Mouse (Mus musculus): ENCODE measurements around the gene Tet3. TPM values are rescaled to one million over a fixed set of nuclear protein-coding genes. Genes with fewer than 3 reads are reported as not detected.
A peak's percentile ranks its signal among the peaks of the same experiment; 100 is the strongest.

Tet3 gene
- polyA plus RNA-seq, 1 experiment from 2014 or later, result 11.4 TPM

GRCm38 (mm10) chr6:83423400-83424052 lies 35.4 kb downstream of the Tet3 start:
- no peak overlapping the region for H3K4me2 ChIP-seq
- H3K4me3 ChIP-seq (replicated peaks), result no peak overlapping the region
- peaks cover 15% of the 10 kb centered on the region for H3K36me3 ChIP-seq (replicated peaks)
- 70% methylated on average over 8 of the region's 8 CpGs for WGBS (ENCODE audit: insufficient replicate concordance)
- ATAC-seq (ENCODE audit: insufficient read depth), result no peak
- no peaks in the 10 kb centered on the region for H3K27me3 ChIP-seq
- no peak overlapping the region for H3K9ac ChIP-seq
- peaks cover 23% of the 10 kb centered on the region for H3K4me1 ChIP-seq (replicated peaks)
- H3K27ac ChIP-seq (replicated peaks), result no peak overlapping the region
- no peaks in the 10 kb centered on the region for H3K9me3 ChIP-seq (replicated peaks)

GRCm38 (mm10) chr6:83421866-83422649 lies 36.8 kb downstream of the Tet3 start:
- no peaks in the 10 kb centered on the region for H3K9me3 ChIP-seq (replicated peaks)
- H3K27me3 ChIP-seq, result no peaks in the 10 kb centered on the region
- peaks cover 24% of the 10 kb centered on the region for H3K4me1 ChIP-seq (replicated peaks)
- 0 out of 2 replicates have a peak, but pooled peaks have one; percentile 32 for ATAC-seq (ENCODE audit: insufficient read depth)
- H3K9ac ChIP-seq, result no peak overlapping the region
- 63% methylated on average over 11 of the region's 11 CpGs for WGBS (ENCODE audit: insufficient replicate concordance)
- H3K4me3 ChIP-seq (replicated peaks), result no peak overlapping the region
- no peak overlapping the region for H3K4me2 ChIP-seq
- H3K36me3 ChIP-seq (replicated peaks), result peaks cover 7% of the 10 kb centered on the region
- 0 out of 2 replicates have a peak overlapping the region, but pooled peaks have one; percentile 24 for H3K27ac ChIP-seq (replicated peaks)

GRCm38 (mm10) chr6:83419516-83419915 lies 39.4 kb downstream of the Tet3 start:
- 75% methylated on average over 3 of the region's 3 CpGs for WGBS (ENCODE audit: insufficient replicate concordance)
- Histone ChIP-seq H3K4me2 (no peak overlapping the region), H3K9ac (no peak overlapping the region), H3K27me3 (no peaks in the 10 kb centered on the region), H3K36me3 (replicated peaks) (peaks cover under 1% of the 10 kb centered on the region), H3K4me3 (replicated peaks) (no peak overlapping the region), H3K9me3 (replicated peaks) (no peaks in the 10 kb centered on the region), H3K4me1 (replicated peaks) (peaks cover 39% of the 10 kb centered on the region), H3K27ac (replicated peaks) (no peak overlapping the region)
- ATAC-seq (ENCODE audit: insufficient read depth), result no peak

- Histone ChIP-seq H3K4me3 (replicated peaks) (no peak overlapping the region), H3K27me3 (no peaks in the 10 kb centered on the region), H3K9ac (no peak overlapping the region), H3K9me3 (replicated peaks) (no peaks in the 10 kb centered on the region), H3K4me1 (replicated peaks) (peaks cover 44% of the 10 kb centered on the region), H3K4me2 (no peak overlapping the region), H3K36me3 (replicated peaks) (peaks cover 7% of the 10 kb centered on the region; the same call in 1 of the 2 replicates), H3K27ac (replicated peaks) (no peak overlapping the region)
- 65% methylated on average over 3 of the region's 3 CpGs for WGBS (ENCODE audit: insufficient replicate concordance)
- ATAC-seq (ENCODE audit: insufficient read depth), result no peak
Observed at GRCm38 (mm10) chr6:83417531-83417930, 41.4 kb downstream of the Tet3 start.

GRCm38 (mm10) chr6:83417104-83417502 lies 41.8 kb downstream of the Tet3 start:
- 81% methylated on average over 2 of the region's 2 CpGs for WGBS (ENCODE audit: insufficient replicate concordance)
- no peak overlapping the region for H3K27ac ChIP-seq (replicated peaks)
- H3K36me3 ChIP-seq (replicated peaks), result peaks cover 7% of the 10 kb centered on the region; the same call in 1 of the 2 replicates
- no peak overlapping the region for H3K9ac ChIP-seq
- H3K9me3 ChIP-seq (replicated peaks), result no peaks in the 10 kb centered on the region
- no peak overlapping the region for H3K4me3 ChIP-seq (replicated peaks)
- no peak overlapping the region for H3K4me2 ChIP-seq
- H3K4me1 ChIP-seq (replicated peaks), result peaks cover 44% of the 10 kb centered on the region
- H3K27me3 ChIP-seq, result no peaks in the 10 kb centered on the region
- ATAC-seq (ENCODE audit: insufficient read depth), result no peak

GRCm38 (mm10) chr6:83416261-83417103 lies 42.4 kb downstream of the Tet3 start:
- no peak overlapping the region for H3K4me2 ChIP-seq
- no peak overlapping the region for H3K9ac ChIP-seq
- WGBS (ENCODE audit: insufficient replicate concordance), result 69% methylated on average over 3 of the region's 3 CpGs
- no peaks in the 10 kb centered on the region for H3K27me3 ChIP-seq
- H3K4me1 ChIP-seq (replicated peaks), result peaks cover 45% of the 10 kb centered on the region
- no peak for ATAC-seq (ENCODE audit: insufficient read depth)
- H3K4me3 ChIP-seq (replicated peaks), result no peak overlapping the region
- H3K36me3 ChIP-seq (replicated peaks), result peaks cover 7% of the 10 kb centered on the region; the same call in 1 of the 2 replicates
- no peaks in the 10 kb centered on the region for H3K9me3 ChIP-seq (replicated peaks)
- 0 out of 2 replicates have a peak overlapping the region, but pooled peaks have one; percentile 38 for H3K27ac ChIP-seq (replicated peaks)

GRCm38 (mm10) chr6:83415356-83415940 lies 43.4 kb downstream of the Tet3 start:
- Histone ChIP-seq H3K9me3 (replicated peaks) (no peaks in the 10 kb centered on the region), H3K27me3 (no peaks in the 10 kb centered on the region), H3K27ac (replicated peaks) (no peak overlapping the region), H3K4me3 (replicated peaks) (no peak overlapping the region), H3K9ac (no peak overlapping the region), H3K4me2 (no peak overlapping the region), H3K36me3 (replicated peaks) (0 out of 2 replicates have a peak, but pooled peaks cover 7% of the 10 kb centered on the region), H3K4me1 (replicated peaks) (peaks cover 56% of the 10 kb centered on the region)
- WGBS (ENCODE audit: insufficient replicate concordance), result 67% methylated on average over 12 of the region's 12 CpGs
- no peak for ATAC-seq (ENCODE audit: insufficient read depth)

GRCm38 (mm10) chr6:83414601-83415355 lies 44.1 kb downstream of the Tet3 start:
- H3K4me1 ChIP-seq (replicated peaks), result peaks cover 62% of the 10 kb centered on the region
- no peak for ATAC-seq (ENCODE audit: insufficient read depth)
- H3K4me2 ChIP-seq, result no peak overlapping the region
- H3K4me3 ChIP-seq (replicated peaks), result no peak overlapping the region
- 0 out of 2 replicates have a peak, but pooled peaks cover 7% of the 10 kb centered on the region for H3K36me3 ChIP-seq (replicated peaks)
- no peaks in the 10 kb centered on the region for H3K27me3 ChIP-seq
- no peaks in the 10 kb centered on the region for H3K9me3 ChIP-seq (replicated peaks)
- no peak overlapping the region for H3K9ac ChIP-seq
- no peak overlapping the region for H3K27ac ChIP-seq (replicated peaks)
- 83% methylated on average over 9 of the region's 9 CpGs for WGBS (ENCODE audit: insufficient replicate concordance)

- H3K4me3 ChIP-seq (replicated peaks), result no peak overlapping the region
- H3K27me3 ChIP-seq, result no peaks in the 10 kb centered on the region
- 76% methylated on average over 1 of the region's 1 CpGs for WGBS (ENCODE audit: insufficient replicate concordance)
- no peak overlapping the region for H3K27ac ChIP-seq (replicated peaks)
- H3K4me1 ChIP-seq (replicated peaks), result peaks cover 73% of the 10 kb centered on the region
- H3K9ac ChIP-seq, result no peak overlapping the region
- no peak overlapping the region for H3K4me2 ChIP-seq
- no peaks in the 10 kb centered on the region for H3K9me3 ChIP-seq (replicated peaks)
- 0 out of 2 replicates have a peak, but pooled peaks cover 7% of the 10 kb centered on the region for H3K36me3 ChIP-seq (replicated peaks)
- no peak for ATAC-seq (ENCODE audit: insufficient read depth)
Observed at GRCm38 (mm10) chr6:83413686-83414085, 45.2 kb downstream of the Tet3 start.

GRCm38 (mm10) chr6:83412854-83413401 lies 46.0 kb downstream of the Tet3 start:
- Histone ChIP-seq H3K9ac (no peak overlapping the region), H3K4me3 (replicated peaks) (no peak overlapping the region), H3K27ac (replicated peaks) (no peak overlapping the region), H3K4me2 (no peak overlapping the region), H3K36me3 (replicated peaks) (peaks cover 12% of the 10 kb centered on the region; the same call in 1 of the 2 replicates), H3K27me3 (no peaks in the 10 kb centered on the region), H3K9me3 (replicated peaks) (no peaks in the 10 kb centered on the region), H3K4me1 (replicated peaks) (peaks cover 80% of the 10 kb centered on the region)
- no peak for ATAC-seq (ENCODE audit: insufficient read depth)
- WGBS (ENCODE audit: insufficient replicate concordance), result 28% methylated on average over 5 of the region's 5 CpGs
